Mouse (Mus musculus): Measurements from ENCODE around the gene Olfr697.
"Not testable (repeated sequence)": the region's sequence is repeated elsewhere in the genome, so short reads cannot be mapped to it uniquely, and the experiment has no call there.

The Olfr697 gene

DNA sequence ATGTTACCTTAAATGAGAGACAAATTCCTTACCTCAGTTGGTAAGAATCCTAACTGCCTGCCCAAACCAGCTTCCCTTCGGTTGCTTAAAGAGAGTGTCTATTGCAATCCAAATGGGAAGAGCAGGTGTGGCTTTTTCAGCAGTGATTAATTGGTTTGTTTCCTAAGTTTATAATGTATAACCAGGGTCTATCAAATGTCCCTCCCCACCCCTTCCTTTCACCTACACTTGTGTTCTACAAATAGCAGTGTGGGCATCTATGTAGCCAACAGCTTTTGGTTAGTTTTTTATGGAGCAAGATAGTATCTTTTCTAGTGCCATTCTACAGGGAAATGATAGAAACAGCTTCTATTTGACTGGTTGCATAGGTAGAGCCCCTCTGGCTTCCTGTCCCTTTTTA lies at the start of gene Olfr697:
TSS of gene Olfr697 (minus strand) at position 101 of the 400 bp plus-strand sequence.
- no peak for DNase-seq (ENCODE audit: low spot score)

DNA sequence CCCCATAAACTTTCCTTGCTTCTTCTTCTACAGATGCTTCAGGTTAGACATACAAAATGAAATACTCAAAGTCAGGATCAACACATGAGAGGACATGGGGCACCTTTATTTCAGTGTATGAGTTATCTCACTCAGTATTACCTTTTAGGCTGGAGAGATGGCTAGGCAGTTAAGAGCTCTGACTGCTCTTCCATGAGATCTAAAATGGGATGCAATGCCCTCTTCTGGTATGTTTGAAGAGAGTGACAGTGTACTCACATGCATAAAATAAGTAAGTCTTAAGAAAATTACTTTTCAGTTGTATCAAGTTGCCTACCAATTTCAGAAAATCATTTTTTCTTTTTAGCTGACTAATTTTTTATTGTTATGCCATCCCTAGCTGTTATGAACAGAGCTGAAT lies 46.1 kb upstream of the Olfr697 start:
- DNase-seq (ENCODE audit: low spot score): no peak

DNA sequence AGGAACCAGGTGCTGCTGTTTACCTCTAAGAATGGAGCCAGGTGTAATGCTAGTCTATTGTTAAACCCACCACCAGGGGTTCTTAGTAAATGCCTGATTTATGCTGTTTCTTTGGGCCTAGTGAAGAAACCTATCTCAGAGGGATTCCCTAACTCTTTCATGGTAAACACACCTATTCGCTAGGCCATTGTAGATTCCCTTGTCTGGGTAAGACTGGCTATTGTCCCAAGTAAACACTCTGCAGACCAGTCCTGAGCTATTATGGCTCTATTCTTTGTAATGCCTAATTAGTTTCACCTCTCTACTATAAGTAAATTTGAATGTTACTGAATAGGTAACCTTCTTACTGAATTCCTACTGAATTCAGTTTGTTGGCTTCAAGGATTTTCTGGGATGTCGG lies 18.8 kb upstream of the Olfr697 start:
- not testable (repeated sequence) for DNase-seq (ENCODE audit: low spot score)

DNA sequence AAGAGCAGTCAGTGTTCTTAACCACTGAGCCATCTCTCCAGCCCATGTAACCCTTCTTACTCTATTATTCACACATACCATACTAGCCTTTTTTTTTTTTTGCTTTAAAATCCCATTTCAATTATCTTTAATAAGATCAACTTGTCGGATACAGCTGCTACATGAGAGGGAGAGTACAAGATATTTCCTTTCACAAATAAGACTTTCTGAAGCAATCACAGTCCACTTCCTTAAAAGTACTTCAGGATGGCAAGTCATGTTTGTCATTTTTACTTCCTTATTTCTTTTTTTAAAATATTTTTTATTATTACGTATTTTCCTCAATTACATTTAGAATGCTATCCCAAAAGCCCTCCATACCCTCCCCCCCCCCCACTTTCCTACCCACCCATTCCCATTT lies 16.6 kb upstream of the Olfr697 start:
- DNase-seq (ENCODE audit: low spot score): no peak

DNA sequence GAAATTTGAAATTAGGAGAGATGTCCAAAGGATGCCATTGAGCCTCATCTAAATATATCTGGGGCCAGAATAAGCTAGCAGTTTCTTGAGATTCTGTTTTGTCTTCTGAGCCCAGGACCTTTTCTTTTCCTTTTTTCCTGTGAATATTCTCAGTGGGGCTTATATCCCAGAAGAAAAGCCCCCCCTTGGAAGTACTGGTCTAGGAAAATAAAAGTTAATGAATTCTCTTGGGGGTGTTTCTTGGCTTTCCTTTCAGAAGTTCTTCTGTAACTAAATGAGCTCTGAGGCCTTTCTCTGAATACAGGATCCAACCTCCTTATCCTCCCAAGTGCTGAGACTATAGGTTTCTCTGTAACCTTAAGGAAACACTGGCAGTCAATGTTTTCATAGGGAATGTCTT lies 13.1 kb upstream of the Olfr697 start, which contains the start of gene Olfr698:
TSS of gene Olfr698 (minus strand) at position 101 of the 400 bp plus-strand sequence.
- no peak for DNase-seq (ENCODE audit: low spot score)

DNA sequence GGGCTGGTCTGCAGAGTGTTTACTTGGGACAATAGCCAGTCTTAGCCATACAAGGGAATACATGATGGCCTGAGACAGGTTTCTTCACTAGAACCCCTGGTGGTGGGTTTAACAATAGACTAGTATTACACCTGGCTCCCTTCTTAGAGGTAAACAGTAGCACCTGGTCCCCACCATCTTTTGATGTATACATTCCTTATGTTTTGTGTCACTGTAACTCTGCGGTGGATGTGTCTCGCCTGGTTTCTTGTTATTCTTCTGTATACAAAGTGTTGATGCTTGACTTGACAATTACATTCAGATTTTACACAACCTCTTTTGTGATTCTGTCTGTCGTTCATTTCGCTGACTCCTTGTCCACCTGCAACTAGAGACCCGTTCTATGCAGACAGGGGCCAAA lies 3.6 kb upstream of the Olfr697 start:
- no peak for DNase-seq (ENCODE audit: low spot score)

DNA sequence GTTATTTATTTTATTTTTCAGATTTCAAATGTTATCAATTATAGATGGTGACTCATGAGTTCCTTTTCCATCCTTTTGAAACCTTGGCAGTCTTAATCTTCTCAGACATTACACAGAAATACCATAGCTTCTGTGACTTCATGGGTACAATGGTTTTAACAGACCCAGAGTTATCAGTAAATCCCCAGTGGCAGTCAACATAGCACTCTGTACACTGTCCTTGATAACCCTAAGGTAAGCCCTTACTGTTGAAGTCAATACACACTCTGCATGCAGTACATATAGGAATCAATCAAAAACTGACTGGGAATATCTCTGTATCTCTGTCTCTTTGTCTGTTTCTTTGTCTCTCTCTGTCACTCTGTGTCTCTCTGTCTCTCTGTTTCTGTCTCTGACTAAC lies 5.2 kb downstream of the Olfr697 start:
- DNase-seq (ENCODE audit: low spot score): no peak

DNA sequence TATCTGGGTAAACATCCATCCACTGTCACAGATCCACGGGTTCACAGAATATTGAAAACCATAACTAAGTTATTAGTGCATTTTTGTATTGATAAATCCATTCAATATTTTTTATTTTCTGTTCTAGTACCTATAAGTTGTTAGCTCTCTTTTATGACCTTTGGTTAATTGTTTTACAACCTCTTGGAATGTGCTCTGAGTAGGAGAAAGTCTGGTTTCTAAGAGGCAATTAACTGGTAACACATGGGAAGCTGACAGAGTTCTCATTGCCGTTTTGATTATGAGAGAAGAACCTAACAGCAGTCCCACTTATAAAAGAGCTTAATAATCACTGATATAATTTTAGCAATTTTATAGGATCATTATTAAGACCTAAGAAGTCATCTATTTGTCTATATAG lies 8.5 kb downstream of the Olfr697 start:
- DNase-seq (ENCODE audit: low spot score): no peak

DNA sequence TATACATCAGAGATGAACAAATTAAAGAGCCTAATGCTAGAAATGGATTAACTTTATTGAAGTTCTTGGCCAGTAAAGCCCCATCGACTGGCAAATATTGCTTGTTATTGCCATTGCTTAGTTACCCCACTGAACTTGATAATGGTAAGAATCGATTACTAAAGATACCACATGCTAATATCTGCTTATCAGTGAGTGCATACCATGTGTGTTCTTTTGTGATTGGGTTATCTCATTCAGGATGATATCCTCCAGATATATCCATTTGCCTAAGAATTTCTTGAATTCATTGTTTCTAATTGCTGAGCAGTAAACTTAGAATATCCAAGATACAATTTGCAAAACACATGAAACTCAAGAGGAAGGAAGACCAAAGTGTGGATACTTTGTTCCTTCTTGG lies 16.6 kb downstream of the Olfr697 start:
- DNase-seq (ENCODE audit: low spot score): not testable (repeated sequence)

DNA sequence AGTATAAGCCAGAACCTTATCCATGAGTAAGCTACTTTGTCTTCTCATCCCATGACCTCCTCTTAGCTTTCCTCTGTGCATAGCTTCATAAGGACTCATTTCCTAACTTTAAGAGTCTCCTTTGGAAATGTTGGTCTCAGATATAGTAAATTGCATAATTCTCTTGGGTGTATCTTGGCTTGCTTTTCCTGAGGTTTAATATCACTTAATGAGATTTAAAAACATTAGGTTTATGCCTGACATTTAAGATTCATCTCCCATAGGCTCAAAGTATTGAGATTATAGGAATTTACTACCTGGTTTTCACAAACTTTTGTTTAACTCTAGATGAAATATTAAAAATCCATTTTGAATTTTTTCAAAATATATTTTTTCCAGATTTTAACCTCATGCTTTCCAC lies 25.9 kb downstream of the Olfr697 start, which contains the start of gene Olfr695:
TSS of gene Olfr695 (minus strand) at position 101 of the 400 bp plus-strand sequence.
- no peak for DNase-seq (ENCODE audit: low spot score)

DNA sequence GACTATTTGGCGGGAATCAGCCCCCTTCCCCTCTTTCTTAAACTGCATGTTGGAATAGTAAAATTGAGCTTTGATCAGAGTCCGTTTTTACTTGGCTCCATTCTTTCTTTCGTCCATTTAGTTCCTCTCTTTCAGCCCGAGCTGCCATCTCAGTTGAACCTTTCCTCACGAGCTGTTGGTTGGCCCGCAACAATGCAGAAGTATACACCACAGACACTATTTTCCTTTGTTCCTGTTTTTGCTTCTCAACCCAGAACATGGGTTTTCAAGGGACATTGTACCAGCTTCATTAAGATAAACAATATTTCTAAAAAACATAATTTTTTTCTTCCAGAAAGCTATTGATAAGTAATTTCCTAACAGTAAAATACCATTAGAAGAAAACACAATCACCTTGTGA lies 30.8 kb downstream of the Olfr697 start:
- peak; percentile 3 for DNase-seq (ENCODE audit: low spot score)

DNA sequence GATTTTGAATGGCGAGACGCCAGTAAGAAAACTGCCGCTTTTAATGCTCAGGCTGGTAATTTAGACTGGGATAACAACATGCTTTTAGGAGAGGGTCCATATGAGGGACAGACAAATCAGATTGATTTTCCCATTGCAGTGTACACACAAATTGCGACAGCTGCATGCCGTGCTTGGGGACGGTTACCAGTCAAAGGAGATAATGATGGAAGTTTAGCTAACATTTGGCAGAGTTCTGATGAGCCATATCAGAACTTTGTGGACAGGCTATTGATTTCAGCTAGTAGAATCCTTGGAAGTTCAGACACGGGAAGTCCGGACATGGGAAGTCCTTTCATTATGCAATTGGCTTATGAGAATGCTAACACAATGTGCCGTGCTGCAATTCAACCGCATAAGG lies 34.5 kb downstream of the Olfr697 start:
- DNase-seq (ENCODE audit: low spot score): not testable (repeated sequence)

DNA sequence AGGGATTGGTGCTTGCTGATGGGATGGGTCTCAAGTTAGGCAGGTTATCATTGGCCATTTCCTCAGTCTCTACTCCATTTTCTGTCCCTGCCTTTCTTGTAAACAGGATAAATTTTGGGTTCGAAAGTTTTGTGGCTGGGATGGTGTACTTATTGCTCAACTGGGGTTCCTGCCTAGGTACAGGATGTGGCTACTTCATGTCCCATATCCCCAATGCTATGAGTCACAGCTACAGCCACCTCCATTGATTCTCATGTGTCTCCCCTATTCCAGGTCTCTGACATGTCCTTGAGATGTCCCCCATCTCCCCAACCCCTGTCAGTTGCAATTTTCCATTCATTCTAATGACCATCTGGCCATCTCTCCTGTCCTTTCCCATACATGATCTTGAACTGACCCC lies 45.4 kb downstream of the Olfr697 start:
- DNase-seq (ENCODE audit: low spot score): no peak

DNA sequence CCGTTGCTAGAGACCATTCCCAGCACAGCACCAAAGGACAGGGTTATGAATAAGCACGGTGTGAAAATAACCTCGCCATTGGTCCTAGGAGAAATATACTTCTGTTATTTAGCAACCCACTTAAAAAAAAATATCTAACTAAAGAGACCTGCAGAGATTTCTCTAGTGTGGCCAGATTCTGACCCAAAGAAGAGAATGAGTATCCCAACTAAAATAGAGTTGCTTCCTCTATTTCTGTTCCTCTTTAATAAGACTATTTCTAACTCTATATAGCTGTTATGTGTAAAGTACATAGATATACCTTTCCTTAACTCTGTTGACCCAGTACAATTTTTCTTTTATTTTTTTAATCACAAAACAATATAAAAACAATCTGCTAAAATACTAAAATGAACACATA lies 49.3 kb downstream of the Olfr697 start:
- DNase-seq (ENCODE audit: low spot score): no peak

DNA sequence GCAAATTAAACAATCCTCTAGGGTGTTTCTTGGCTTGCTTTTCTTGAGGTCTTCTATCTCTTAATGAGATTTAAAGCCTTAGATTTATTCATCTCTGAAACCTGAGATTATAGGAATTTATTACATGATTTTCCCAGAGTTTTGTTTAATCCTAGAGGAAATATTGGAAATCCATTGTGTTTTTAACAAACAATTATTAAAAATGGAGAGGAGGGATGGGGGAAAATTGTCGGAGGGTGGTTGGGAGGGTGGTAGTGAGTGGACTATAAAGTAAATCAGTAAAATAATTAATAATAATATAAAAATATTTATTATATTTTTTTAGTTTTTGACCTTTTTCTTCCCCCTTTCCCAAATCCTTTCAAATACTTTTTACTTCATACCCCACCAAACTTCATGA lies 50.5 kb downstream of the Olfr697 start, which contains the start of gene Olfr694:
TSS of gene Olfr694 (minus strand) at position 101 of the 400 bp plus-strand sequence.
- no peak for DNase-seq (ENCODE audit: low spot score)

Measured in lung, postnatal 25 days (tissue).